Mouse (Mus musculus) heart, adult 2 months (tissue): Measurements from ENCODE around the gene Otud3.

ENCODE experiments used
- CTCF ChIP-seq: fragments of 200-600 bp; IDR thresholded peaks from 2 replicates; pipeline ENCODE4 v1.8.1; 2022; ENCODE audit warnings: antibody characterized with exemption, mild to moderate bottlenecking, moderate library complexity
- EP300 ChIP-seq: fragments of 200-500 bp; IDR thresholded peaks from 2 replicates; pipeline ENCODE4 v1.6.1; 2011; ENCODE audit warnings: low read depth, low read length, control low read depth; ENCODE audit not compliant: insufficient read depth
- POLR2A ChIP-seq: fragments of 200-500 bp; IDR thresholded peaks from 2 replicates; pipeline ENCODE4 v1.6.1; 2011; ENCODE audit warnings: mild to moderate bottlenecking, low read depth, low read length, control low read depth; ENCODE audit not compliant: insufficient read depth

DNA sequence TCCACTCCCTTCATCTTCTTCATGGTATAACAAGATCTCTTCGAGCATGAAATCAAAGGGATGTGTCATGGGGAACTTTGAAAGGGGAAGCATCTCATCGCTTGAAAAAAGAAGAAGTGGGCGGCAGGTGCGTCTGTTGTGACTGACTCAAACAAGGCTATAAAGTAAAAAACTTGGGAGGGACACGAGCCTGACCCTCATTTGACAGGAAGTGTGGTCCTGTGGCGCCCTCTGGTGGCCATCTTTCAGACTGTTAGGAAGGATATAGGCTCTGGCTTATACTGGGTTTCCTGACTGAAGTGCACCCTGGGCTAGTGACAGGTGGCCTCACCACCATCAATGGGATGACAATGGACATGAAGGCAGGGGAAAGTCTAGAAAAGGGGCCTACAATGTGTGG is 29.5 kb downstream of the Otud3 start:
- TF ChIP-seq POLR2A: no peak
- TF ChIP-seq CTCF: peak; percentile 93
- TF ChIP-seq EP300: peak; percentile 52; the same call in 1 of the 2 replicates
